Mouse (Mus musculus) ES-E14 (cell line): ENCODE measurements around the gene Acan. TPM values are rescaled to one million over a fixed set of nuclear protein-coding genes. Genes with fewer than 3 reads are reported as not detected.

Experiments
- DNase-seq: peaks from one replicate; pipeline ENCODE4 v3.0.0-alpha.2; 2013; ENCODE audit warnings: low read depth, low spot score
- H3K27ac ChIP-seq: 2 replicates; pipeline ENCODE4 v1.5.1; 2012; ENCODE audit warnings: low read depth, mild to moderate bottlenecking, low read length, moderate library complexity, mixed read lengths; ENCODE audit not compliant: poor library complexity, insufficient read depth, severe bottlenecking
- H3K36me3 ChIP-seq: 2 replicates; pipeline ENCODE4 v1.6.1; 2012; ENCODE audit warnings: mild to moderate bottlenecking, low read length, moderate library complexity, mixed read lengths; ENCODE audit not compliant: control insufficient read depth, poor library complexity, insufficient read depth, severe bottlenecking
- H3K4me1 ChIP-seq, 2 experiments: fragments of 150-350 bp in 1 of 2; sonication (generic) in 1 of 2; 2 replicates each; pipeline ENCODE4 v1.6.1; 2012; ENCODE audit warnings: low read length in 2 of 2, mild to moderate bottlenecking in 1 of 2, mixed read lengths in 1 of 2; ENCODE audit not compliant: control insufficient read depth in 2 of 2, insufficient read depth in 2 of 2, poor library complexity in 1 of 2
- H3K4me3 ChIP-seq, 2 experiments: fragments of 150-350 bp in 1 of 2; sonication (generic) in 1 of 2; 2 replicates each; pipeline ENCODE4 v1.5.1; 2012; ENCODE audit warnings: low read length in 2 of 2, low read depth in 1 of 2, mild to moderate bottlenecking in 1 of 2, mixed read lengths in 1 of 2; ENCODE audit not compliant: insufficient read depth in 1 of 2, poor library complexity in 1 of 2, severe bottlenecking in 1 of 2
- H3K9ac ChIP-seq: 2 replicates; pipeline ENCODE4 v1.6.1; 2012; ENCODE audit warnings: low read depth, mild to moderate bottlenecking, low read length, mixed read lengths; ENCODE audit not compliant: poor library complexity, insufficient read depth, severe bottlenecking
- H3K9me3 ChIP-seq: fragments of 150-350 bp; sonication (generic); 2 replicates; pipeline ENCODE4 v1.6.1; 2012; ENCODE audit warnings: low read depth, mild to moderate bottlenecking, low read length; ENCODE audit not compliant: control insufficient read depth, insufficient read depth
- CHD2 ChIP-seq: IDR thresholded peaks from 2 replicates; pipeline ENCODE4 v1.6.1; 2014; ENCODE audit warnings: mild to moderate bottlenecking, low read depth, low read length, inconsistent platforms
- HCFC1 ChIP-seq: IDR thresholded peaks from 2 replicates; pipeline ENCODE4 v1.6.1; 2012; ENCODE audit warnings: low read length, inconsistent platforms, borderline replicate concordance; ENCODE audit not compliant: insufficient read depth
- MAFK ChIP-seq: IDR thresholded peaks from 2 replicates; pipeline ENCODE4 v1.6.1; 2014; ENCODE audit warnings: mild to moderate bottlenecking, low read depth, low read length, inconsistent platforms; ENCODE audit not compliant: insufficient read depth
- ZC3H11A ChIP-seq: IDR thresholded peaks from 2 replicates; pipeline ENCODE4 v1.6.1; 2012; ENCODE audit warnings: low read depth, mild to moderate bottlenecking, inconsistent platforms, low read length, borderline replicate concordance
- ZNF384 ChIP-seq: IDR thresholded peaks from 2 replicates; pipeline ENCODE4 v1.6.1; 2012; ENCODE audit warnings: low read depth, low read length, inconsistent platforms
- in situ Hi-C, 2 experiments: fragments of 600-800 bp; cut with MboI; formaldehyde crosslinking; loops; one replicate each; pipeline ENCODE4 v1.15.1; 2025; ENCODE audit warnings: low sequenced_read_pairs in 2 of 2, inconsistent platforms in 1 of 2; ENCODE audit not compliant: unreplicated experiment in 2 of 2
- total RNA-seq: library from RNA; depleted of rRNA; stranded (reverse); fragments of 300-350 nt; gene quantifications from 2 replicates; pipeline ENCODE4 v1.2.3, GENCODE M21; 2012

Gene Acan
- total RNA-seq, 1 experiment: 4.9 TPM

DNA sequence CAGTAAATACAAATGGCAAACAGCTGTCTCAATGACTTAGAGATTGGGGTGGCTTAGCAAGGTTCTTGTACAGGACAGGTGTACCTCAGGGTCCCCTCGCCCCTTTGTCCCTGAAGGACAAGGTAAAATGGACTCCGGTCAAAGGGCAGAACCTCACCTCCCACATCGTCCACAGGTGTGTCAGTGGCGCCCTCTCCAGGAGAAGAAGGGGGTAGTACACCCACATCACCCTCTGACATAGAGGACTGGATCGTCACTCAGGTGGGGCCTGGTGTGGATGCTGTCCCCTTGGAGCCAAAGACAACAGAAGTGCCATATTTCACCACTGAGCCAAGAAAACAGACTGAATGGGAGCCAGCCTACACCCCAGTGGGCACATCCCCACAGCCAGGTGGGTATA lies 43.2 kb downstream of the Acan start:
- no peak for DNase-seq
- Histone ChIP-seq H3K27ac (no peak overlapping the region), H3K9ac (no peak overlapping the region), H3K9me3 (no peaks in the 10 kb centered on the region), H3K4me3 (no peak overlapping the region), H3K36me3 (no peaks in the 10 kb centered on the region), H3K4me1 (no peaks in the 10 kb centered on the region)
- in situ Hi-C loops: no loop called here
- TF ChIP-seq ZNF384 (no peak), ZC3H11A (no peak), HCFC1 (no peak), CHD2 (no peak), MAFK (no peak)

DNA sequence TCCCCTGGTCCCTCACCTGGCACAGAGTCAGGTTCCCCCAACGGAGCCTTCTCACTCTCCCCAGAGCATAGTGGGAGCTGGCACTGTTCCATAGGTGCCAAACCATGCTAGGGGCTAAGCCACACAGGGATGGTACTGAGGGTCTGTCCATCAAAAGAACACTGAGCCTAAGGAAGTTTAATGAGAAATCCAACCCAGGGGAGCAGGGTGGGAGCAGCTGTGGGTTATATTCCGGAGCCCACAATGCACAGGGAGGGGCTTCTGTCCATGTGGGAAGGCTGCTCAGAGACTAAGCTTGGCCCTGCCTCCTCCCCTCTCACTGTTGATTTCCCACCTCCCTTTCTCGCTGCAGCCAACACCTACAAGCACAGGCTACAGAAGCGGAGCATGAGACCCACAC lies 60.6 kb downstream of the Acan start:
- H3K36me3 ChIP-seq: no peaks in the 10 kb centered on the region
- no peak overlapping the region for H3K9ac ChIP-seq
- DNase-seq: no peak
- H3K4me1 ChIP-seq: no peaks in the 10 kb centered on the region
- TF ChIP-seq CHD2: no peak
- TF ChIP-seq ZNF384: no peak
- TF ChIP-seq HCFC1: no peak
- no peak for TF ChIP-seq ZC3H11A
- no peak for TF ChIP-seq MAFK
- H3K9me3 ChIP-seq: no peaks in the 10 kb centered on the region
- no peak overlapping the region for H3K27ac ChIP-seq
- in situ Hi-C loops: no loop called here
- H3K4me3 ChIP-seq: no peak overlapping the region

DNA sequence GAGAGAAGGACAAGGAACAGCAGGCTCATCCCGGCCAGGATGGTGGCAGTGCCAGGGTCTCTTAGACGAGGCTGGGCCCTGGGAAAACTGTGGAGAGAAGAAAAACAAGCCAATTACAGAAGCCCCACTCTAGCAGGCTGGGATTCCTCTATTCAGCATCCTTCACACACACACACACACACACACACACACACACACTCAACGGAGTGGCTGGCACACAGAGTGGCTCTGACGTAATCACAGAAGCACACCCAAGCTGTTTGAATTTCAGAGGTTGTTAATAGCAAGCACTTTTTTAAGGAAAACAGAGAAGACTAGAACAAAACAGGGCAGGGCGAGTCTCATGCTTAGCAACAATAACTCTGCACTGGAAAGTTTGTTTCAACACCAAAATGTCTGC lies 70.2 kb downstream of the Acan start:
- DNase-seq: no peak
- H3K4me3 ChIP-seq: no peak overlapping the region
- peaks cover 0 to 5% of the 10 kb centered on the region in 2 experiments; a peak in 1 of 4 replicates for H3K4me1 ChIP-seq
- in situ Hi-C loops: no loop called here
- no peak overlapping the region for H3K27ac ChIP-seq
- no peaks in the 10 kb centered on the region for H3K36me3 ChIP-seq
- no peak overlapping the region for H3K9ac ChIP-seq
- no peaks in the 10 kb centered on the region for H3K9me3 ChIP-seq
- TF ChIP-seq ZNF384: no peak

DNA sequence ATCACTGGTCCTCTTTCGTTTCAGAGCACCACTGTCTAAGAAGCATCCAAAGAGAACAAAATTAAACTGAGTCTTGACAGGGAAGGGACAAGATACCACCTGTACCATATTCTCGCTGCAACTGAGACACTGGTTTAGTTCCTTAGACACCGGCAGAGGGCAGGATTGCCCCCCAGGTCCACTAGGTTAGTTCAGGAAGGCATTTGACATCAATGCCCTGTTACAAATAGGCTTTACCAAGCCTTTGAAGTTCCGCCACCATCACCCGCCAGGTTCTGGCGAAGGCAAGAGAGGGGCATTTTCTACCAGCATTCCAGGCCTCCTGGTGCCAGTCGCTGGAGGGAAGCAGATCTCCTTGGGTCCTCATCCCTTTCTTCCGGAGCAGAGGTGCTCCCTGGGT lies 76.6 kb downstream of the Acan start:
- H3K4me1 ChIP-seq: peaks cover 2 to 6% of the 10 kb centered on the region in 2 experiments; a peak in 2 of 4 replicates
- H3K27ac ChIP-seq: no peak overlapping the region
- no peak for DNase-seq
- no peak overlapping the region for H3K4me3 ChIP-seq
- no peak overlapping the region for H3K9ac ChIP-seq
- no peaks in the 10 kb centered on the region for H3K9me3 ChIP-seq
- H3K36me3 ChIP-seq: peaks cover 13% of the 10 kb centered on the region
- TF ChIP-seq HCFC1: no peak
- in situ Hi-C loops: loop anchor here (25.0 kb wide), 1 partner anchor 232 kb away; no protein-coding TSS in a partner anchor

DNA sequence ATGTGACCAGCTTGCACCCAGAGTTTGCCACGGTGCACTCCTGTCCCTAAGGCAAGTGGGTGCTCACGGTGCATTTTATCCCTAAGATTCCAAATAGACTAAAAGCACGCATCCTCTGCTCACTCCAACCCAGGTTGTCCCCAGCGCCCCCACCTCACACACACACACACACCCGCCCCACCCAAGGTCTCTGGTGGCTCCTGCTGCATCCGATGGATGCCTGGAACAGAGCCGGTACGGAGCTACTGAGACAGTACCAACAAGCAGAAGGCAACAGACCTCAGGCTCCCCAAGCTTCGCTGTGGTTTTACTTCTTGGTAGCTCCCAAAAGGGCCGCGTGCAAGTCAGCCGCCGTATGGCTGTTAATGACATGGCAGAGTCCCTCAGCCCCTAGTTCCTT lies 77.1 kb downstream of the Acan start:
- Histone ChIP-seq H3K36me3 (peaks cover 13% of the 10 kb centered on the region), H3K4me3 (peak overlapping the region in 1 of 2 experiments; percentile 22; a peak in 2 of 4 replicates), H3K9me3 (no peaks in the 10 kb centered on the region), H3K4me1 (peaks cover 2 to 6% of the 10 kb centered on the region in 2 experiments; a peak in 2 of 4 replicates), H3K9ac (0 out of 2 replicates have a peak overlapping the region, but pooled peaks have one; percentile 6), H3K27ac (no peak overlapping the region)
- in situ Hi-C loops: loop anchor here (25.0 kb wide), 1 partner anchor 232 kb away; no protein-coding TSS in a partner anchor
- DNase-seq: no peak
- no peak for TF ChIP-seq HCFC1
- no peak for TF ChIP-seq MAFK
- TF ChIP-seq CHD2: no peak
- TF ChIP-seq ZC3H11A: no peak
- no peak for TF ChIP-seq ZNF384
